Mouse (Mus musculus): ENCODE measurements around the gene Rsph14.

- TF ChIP-seq POLR2A (IDR thresholded peaks at IDR 0.05; ENCODE audit: low read depth, low read length): no peak
- no peak for TF ChIP-seq CTCF (conservative IDR thresholded peaks at IDR 0.05; ENCODE audit: insufficient read depth, insufficient read length, low read depth, low read length)
These were observed 99.9 kb downstream of the Rsph14 start for GRCm38 (mm10) chr10:74932487-74932886.
